Mouse (Mus musculus) liver, embryonic 13.5 days (tissue): ENCODE measurements around the gene Dclk1. TPM values are rescaled to one million over a fixed set of nuclear protein-coding genes. Genes with fewer than 3 reads are reported as not detected.

Experiments used
- ATAC-seq: fragments of 200-750 bp; cut with Nextera tagmentation; 2 replicates; pipeline ENCODE4 v1.8.0; 2017; ENCODE audit warnings: low read depth, mild to moderate bottlenecking, moderate number of reproducible peaks, moderate library complexity
- DNase-seq: peaks from one replicate; pipeline ENCODE4 v3.0.0; 2022
- H3K27ac ChIP-seq: fragments of 300-500 bp; sonication (generic); 2 replicates; pipeline ENCODE4 v1.5.1; 2015; ENCODE audit warnings: moderate library complexity, mild to moderate bottlenecking, inconsistent platforms
- H3K27me3 ChIP-seq: fragments of 300-500 bp; sonication (generic); 2 replicates; pipeline ENCODE4 v1.6.1; 2015; ENCODE audit warnings: mild to moderate bottlenecking, inconsistent platforms
- H3K36me3 ChIP-seq: fragments of 300-500 bp; sonication (generic); 2 replicates; pipeline ENCODE4 v1.6.1; 2015; ENCODE audit warnings: mild to moderate bottlenecking, inconsistent platforms
- H3K4me1 ChIP-seq: fragments of 300-500 bp; sonication (generic); replicated peaks from 2 replicates; pipeline ENCODE4 v1.6.1; 2015; ENCODE audit warnings: inconsistent platforms
- H3K4me2 ChIP-seq: fragments of 300-500 bp; sonication (generic); 2 replicates; pipeline ENCODE4 v1.6.1; 2015; ENCODE audit warnings: inconsistent platforms, mild to moderate bottlenecking, moderate library complexity
- H3K4me3 ChIP-seq: fragments of 300-500 bp; sonication (generic); replicated peaks from 2 replicates; pipeline ENCODE4 v1.5.1; 2015; ENCODE audit warnings: mild to moderate bottlenecking, inconsistent platforms
- H3K9ac ChIP-seq: fragments of 300-500 bp; sonication (generic); 2 replicates; pipeline ENCODE4 v1.6.1; 2015; ENCODE audit warnings: mild to moderate bottlenecking, inconsistent platforms
- H3K9me3 ChIP-seq: fragments of 300-500 bp; sonication (generic); replicated peaks from 2 replicates; pipeline ENCODE4 v1.6.1; 2016; ENCODE audit warnings: inconsistent platforms
- WGBS: fragments of 180-500 bp; shearing (Covaris S2); methylation state at CpG from one replicate; pipeline ENCODE4 v1.1.7; 2015; ENCODE audit not compliant: insufficient replicate concordance; 5-methylcytosine and 5-hydroxymethylcytosine counted together
- polyA plus RNA-seq: library from polyadenylated mRNA; unstranded; fragments of >200 nt; fragmentation: Nextera tagmentation; extraction: Ambion mirVana; gene quantifications from 2 replicates; pipeline ENCODE4 v1.2.1, GENCODE M21; 2015

Dclk1 gene
- polyA plus RNA-seq, 1 experiment from 2014 or later = 1.1 TPM

GRCm38 (mm10) chr3:55360836-55361235, 118.7 kb downstream of the Dclk1 start:
- 62% methylated on average over 3 of the region's 3 CpGs for WGBS
- H3K4me2 ChIP-seq = no peak overlapping the region
- ATAC-seq (no peak), DNase-seq (no peak)
- no peak overlapping the region for H3K4me3 ChIP-seq
- no peaks in the 10 kb centered on the region for H3K36me3 ChIP-seq
- H3K9ac ChIP-seq = no peak overlapping the region
- no peaks in the 10 kb centered on the region for H3K4me1 ChIP-seq
- no peak overlapping the region for H3K27ac ChIP-seq
- no peaks in the 10 kb centered on the region for H3K27me3 ChIP-seq
- H3K9me3 ChIP-seq = no peaks in the 10 kb centered on the region

GRCm38 (mm10) chr3:55367166-55367565, 125.0 kb downstream of the Dclk1 start:
- H3K9me3 ChIP-seq = no peaks in the 10 kb centered on the region
- no peaks in the 10 kb centered on the region for H3K36me3 ChIP-seq
- DNase-seq (no peak), ATAC-seq (no peak)
- no peak overlapping the region for H3K4me2 ChIP-seq
- H3K4me3 ChIP-seq = no peak overlapping the region
- H3K27me3 ChIP-seq = no peaks in the 10 kb centered on the region
- 76% methylated on average over 8 of the region's 8 CpGs for WGBS
- no peaks in the 10 kb centered on the region for H3K4me1 ChIP-seq
- no peak overlapping the region for H3K9ac ChIP-seq
- no peak overlapping the region for H3K27ac ChIP-seq

- Histone ChIP-seq H3K27me3 (no peaks in the 10 kb centered on the region), H3K36me3 (no peaks in the 10 kb centered on the region)
These were observed 127.0 kb downstream of the Dclk1 start for GRCm38 (mm10) chr3:55369156-55369555.

GRCm38 (mm10) chr3:55373689-55374088, 131.5 kb downstream of the Dclk1 start:
- 10% methylated on average over 11 of the region's 11 CpGs for WGBS
- no peaks in the 10 kb centered on the region for H3K36me3 ChIP-seq
- H3K27ac ChIP-seq = no peak overlapping the region
- 0 out of 2 replicates have a peak overlapping the region, but pooled peaks have one; percentile 20 for H3K4me3 ChIP-seq
- H3K9ac ChIP-seq = no peak overlapping the region
- H3K27me3 ChIP-seq = no peaks in the 10 kb centered on the region
- DNase-seq = no peak
- ATAC-seq = no peak
- no peaks in the 10 kb centered on the region for H3K4me1 ChIP-seq
- H3K9me3 ChIP-seq = no peaks in the 10 kb centered on the region
- H3K4me2 ChIP-seq = 0 out of 2 replicates have a peak overlapping the region, but pooled peaks have one; percentile 21

More at GRCm38 (mm10) chr3:55369156-55369555, 127.0 kb downstream of the Dclk1 start:
- Histone ChIP-seq H3K27ac (no peak overlapping the region), H3K9me3 (no peaks in the 10 kb centered on the region), H3K4me2 (no peak overlapping the region), H3K9ac (no peak overlapping the region), H3K4me3 (no peak overlapping the region), H3K4me1 (no peaks in the 10 kb centered on the region)
- DNase-seq (no peak), ATAC-seq (no peak)
- 59% methylated on average over 7 of the region's 7 CpGs for WGBS

- no peak overlapping the region for H3K27ac ChIP-seq
- no peaks in the 10 kb centered on the region for H3K27me3 ChIP-seq
- H3K36me3 ChIP-seq = no peaks in the 10 kb centered on the region
- DNase-seq (no peak), ATAC-seq (no peak)
- no peaks in the 10 kb centered on the region for H3K9me3 ChIP-seq
- WGBS = 68% methylated on average over 6 of the region's 6 CpGs
- no peak overlapping the region for H3K9ac ChIP-seq
- no peak overlapping the region for H3K4me2 ChIP-seq
- H3K4me1 ChIP-seq = no peaks in the 10 kb centered on the region
- H3K4me3 ChIP-seq = no peak overlapping the region
These were observed 136.4 kb downstream of the Dclk1 start for GRCm38 (mm10) chr3:55378591-55378990.

GRCm38 (mm10) chr3:55380471-55380870, 138.3 kb downstream of the Dclk1 start:
- no peaks in the 10 kb centered on the region for H3K9me3 ChIP-seq
- no peaks in the 10 kb centered on the region for H3K36me3 ChIP-seq
- H3K27ac ChIP-seq = no peak overlapping the region
- no peak overlapping the region for H3K9ac ChIP-seq
- no peaks in the 10 kb centered on the region for H3K27me3 ChIP-seq
- no peaks in the 10 kb centered on the region for H3K4me1 ChIP-seq
- 53% methylated on average over 9 of the region's 9 CpGs for WGBS
- DNase-seq (no peak), ATAC-seq (no peak)
- no peak overlapping the region for H3K4me2 ChIP-seq
- H3K4me3 ChIP-seq = no peak overlapping the region

- DNase-seq (no peak), ATAC-seq (no peak)
- Histone ChIP-seq H3K27ac (no peak overlapping the region), H3K4me3 (no peak overlapping the region), H3K9me3 (no peaks in the 10 kb centered on the region), H3K4me2 (no peak overlapping the region), H3K27me3 (no peaks in the 10 kb centered on the region), H3K9ac (no peak overlapping the region), H3K4me1 (no peaks in the 10 kb centered on the region), H3K36me3 (no peaks in the 10 kb centered on the region)
- 48% methylated on average over 3 of the region's 3 CpGs for WGBS
These were observed 150.4 kb downstream of the Dclk1 start for GRCm38 (mm10) chr3:55392605-55393004.

- DNase-seq = no peak
- Histone ChIP-seq H3K4me3 (no peak overlapping the region), H3K9me3 (no peaks in the 10 kb centered on the region), H3K4me2 (no peak overlapping the region), H3K4me1 (no peaks in the 10 kb centered on the region), H3K27me3 (no peaks in the 10 kb centered on the region), H3K27ac (no peak overlapping the region), H3K36me3 (no peaks in the 10 kb centered on the region), H3K9ac (no peak overlapping the region)
- ATAC-seq = no peak
- 46% methylated on average over 3 of the region's 3 CpGs for WGBS
These were observed 151.4 kb downstream of the Dclk1 start for GRCm38 (mm10) chr3:55393549-55393948.

GRCm38 (mm10) chr3:55396792-55397191, 154.6 kb downstream of the Dclk1 start:
- 66% methylated on average over 2 of the region's 2 CpGs for WGBS
- Histone ChIP-seq H3K27me3 (no peaks in the 10 kb centered on the region), H3K4me3 (no peak overlapping the region), H3K9ac (no peak overlapping the region), H3K4me1 (no peaks in the 10 kb centered on the region), H3K36me3 (no peaks in the 10 kb centered on the region), H3K4me2 (no peak overlapping the region), H3K27ac (no peak overlapping the region), H3K9me3 (no peaks in the 10 kb centered on the region)
- no peak for DNase-seq
- no peak for ATAC-seq

GRCm38 (mm10) chr3:55397752-55398693, 155.9 kb downstream of the Dclk1 start:
- H3K9me3 ChIP-seq = no peaks in the 10 kb centered on the region
- no peaks in the 10 kb centered on the region for H3K36me3 ChIP-seq
- no peaks in the 10 kb centered on the region for H3K4me1 ChIP-seq
- ATAC-seq = no peak
- H3K4me2 ChIP-seq = no peak overlapping the region
- no peak for DNase-seq
- H3K9ac ChIP-seq = no peak overlapping the region
- H3K27ac ChIP-seq = no peak overlapping the region
- WGBS = 65% methylated on average over 6 of the region's 6 CpGs
- no peak overlapping the region for H3K4me3 ChIP-seq
- H3K27me3 ChIP-seq = no peaks in the 10 kb centered on the region

GRCm38 (mm10) chr3:55401236-55401635, 159.1 kb downstream of the Dclk1 start:
- Histone ChIP-seq H3K9ac (no peak overlapping the region), H3K4me2 (no peak overlapping the region), H3K4me1 (no peaks in the 10 kb centered on the region), H3K9me3 (no peaks in the 10 kb centered on the region), H3K4me3 (no peak overlapping the region), H3K27me3 (no peaks in the 10 kb centered on the region), H3K36me3 (no peaks in the 10 kb centered on the region), H3K27ac (no peak overlapping the region)
- no peak for ATAC-seq
- WGBS = 61% methylated on average over 1 of the region's 1 CpGs
- DNase-seq = no peak

- Histone ChIP-seq H3K27ac (no peak overlapping the region), H3K9ac (no peak overlapping the region), H3K4me1 (no peaks in the 10 kb centered on the region), H3K27me3 (no peaks in the 10 kb centered on the region), H3K4me2 (no peak overlapping the region), H3K36me3 (no peaks in the 10 kb centered on the region), H3K9me3 (no peaks in the 10 kb centered on the region), H3K4me3 (no peak overlapping the region)
- 78% methylated on average over 7 of the region's 7 CpGs for WGBS
- ATAC-seq (no peak), DNase-seq (no peak)
These were observed 162.6 kb downstream of the Dclk1 start for GRCm38 (mm10) chr3:55404751-55405150.
